Mouse (Mus musculus): ENCODE data around the gene Efcab12. TPM values are rescaled to one million over a fixed set of nuclear protein-coding genes. Genes with fewer than 3 reads are reported as not detected.
A peak's percentile ranks its signal among the peaks of the same experiment; 100 is the strongest.

Efcab12 gene
- total RNA-seq, 2 experiments from 2014 or later: 2.8 to 3.8 TPM

DNA sequence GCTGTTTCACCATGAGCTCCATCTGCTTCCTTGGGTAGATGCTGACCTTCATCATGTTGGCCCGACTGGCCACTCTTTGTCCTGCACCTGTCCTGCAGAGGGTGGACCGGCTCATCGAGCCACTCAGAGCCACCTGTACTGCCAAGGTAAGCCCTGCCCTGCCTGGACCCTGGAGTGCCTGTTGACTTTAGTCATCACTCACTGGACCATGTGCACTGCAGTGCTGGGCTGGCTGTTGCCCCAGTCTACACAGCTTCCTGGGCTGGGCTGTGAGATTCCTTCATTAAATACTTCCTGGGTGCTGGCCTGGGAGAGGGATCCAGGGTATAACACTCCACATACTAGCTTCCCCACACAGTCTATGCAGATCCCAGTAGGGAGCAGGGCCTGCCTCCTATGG is 36.4 kb downstream of the Efcab12 start:
- DNase-seq (ENCODE audit: extremely low spot score in 1 of 2, low spot score in 1 of 2): no peak

DNA sequence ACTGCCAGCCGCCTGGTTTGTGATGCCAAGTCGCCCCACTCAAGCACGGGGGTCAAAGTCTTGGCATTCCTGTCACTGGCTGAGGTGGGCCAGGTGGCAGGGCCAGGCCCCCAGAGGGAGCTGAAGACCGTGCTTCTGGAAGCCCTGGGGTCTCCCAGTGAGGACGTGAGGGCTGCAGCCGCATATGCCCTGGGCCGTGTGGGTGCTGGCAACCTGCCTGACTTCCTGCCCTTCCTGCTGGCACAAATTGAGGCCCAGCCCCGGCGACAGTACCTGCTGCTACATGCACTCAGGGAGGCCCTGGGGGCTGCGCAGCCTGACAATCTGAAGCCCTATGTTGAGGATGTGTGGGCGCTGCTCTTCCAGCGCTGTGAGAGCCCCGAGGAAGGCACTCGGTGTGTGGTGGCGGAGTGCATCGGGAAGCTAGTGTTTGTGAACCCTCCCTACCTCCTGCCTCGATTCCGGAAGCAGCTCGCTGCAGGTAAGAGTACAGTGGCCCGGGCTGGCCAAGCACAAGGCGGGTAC is 45.5 kb downstream of the Efcab12 start:
- DNase-seq (ENCODE audit: extremely low spot score in 1 of 2, low spot score in 1 of 2): no peak

- DNase-seq (ENCODE audit: extremely low spot score in 1 of 2, low spot score in 1 of 2): no peak
Observed at GRCm38 (mm10) chr6:115791842-115792686, 46.1 kb downstream of the Efcab12 start.

DNA sequence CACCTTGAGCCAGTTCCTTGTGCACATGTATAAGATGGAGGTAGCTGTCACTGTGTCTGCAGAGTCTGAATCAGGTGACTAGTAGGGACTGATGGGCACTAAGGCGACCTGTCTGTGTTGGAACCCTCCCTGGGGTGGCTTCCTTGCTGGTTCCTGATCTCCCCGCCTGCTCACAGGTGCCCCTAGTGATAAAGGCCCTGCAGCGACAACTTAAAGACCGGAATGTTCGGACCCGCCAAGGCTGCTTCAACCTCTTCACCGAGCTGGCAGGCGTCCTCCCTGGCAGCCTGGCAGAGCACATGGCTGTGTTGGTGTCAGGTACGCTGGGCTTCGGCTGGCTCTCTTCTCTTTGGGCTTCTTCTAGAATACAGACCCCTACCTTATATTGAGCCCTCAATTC is 47.2 kb downstream of the Efcab12 start:
- no peak for DNase-seq (ENCODE audit: extremely low spot score in 1 of 2, low spot score in 1 of 2)

DNA sequence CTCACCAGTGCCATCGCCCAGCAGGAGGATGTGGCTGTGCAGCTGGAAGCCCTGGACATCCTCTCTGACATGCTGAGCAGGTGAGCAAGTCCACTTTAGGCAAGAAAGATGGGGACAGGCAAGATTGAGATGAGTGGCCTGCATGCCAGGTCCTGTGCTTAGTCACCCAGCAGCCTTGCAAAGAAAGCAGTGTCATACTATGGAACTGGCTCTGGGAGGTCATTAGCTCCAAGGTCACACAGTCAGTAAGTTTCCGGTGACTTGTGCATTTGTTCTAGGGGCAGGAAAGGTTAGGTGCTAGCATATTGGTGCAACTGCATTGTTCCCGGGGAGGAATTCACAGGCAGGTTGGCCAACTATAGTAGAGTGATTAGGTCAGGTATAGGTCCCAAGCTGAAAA is 55.4 kb downstream of the Efcab12 start:
- DNase-seq (ENCODE audit: extremely low spot score in 1 of 2, low spot score in 1 of 2): no peak

GRCm38 (mm10) chr6:115776363-115776762 is 61.8 kb downstream of the Efcab12 start:
- no peak for DNase-seq (ENCODE audit: extremely low spot score in 1 of 2, low spot score in 1 of 2)

DNA sequence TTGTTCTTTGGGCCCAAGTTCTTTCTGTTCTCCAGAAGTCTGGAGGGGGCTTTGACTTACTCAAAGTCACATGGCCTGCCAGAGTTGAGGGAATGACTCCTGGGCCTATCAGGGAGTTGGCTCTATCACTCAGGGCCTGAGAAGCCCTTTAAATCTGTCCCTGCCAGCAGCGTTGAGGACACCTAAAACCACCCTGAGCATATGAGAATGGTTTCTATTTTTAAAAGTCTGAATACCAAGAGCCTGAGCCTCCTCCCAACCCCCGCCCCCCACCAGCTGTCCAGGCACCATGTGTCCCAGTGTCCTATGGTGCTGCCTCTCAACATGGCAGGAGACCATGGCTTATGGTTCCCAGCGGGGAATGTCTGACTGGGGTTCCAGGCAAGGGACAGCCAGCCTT is 62.4 kb downstream of the Efcab12 start:
- no peak for DNase-seq (ENCODE audit: extremely low spot score in 1 of 2, low spot score in 1 of 2)

DNA sequence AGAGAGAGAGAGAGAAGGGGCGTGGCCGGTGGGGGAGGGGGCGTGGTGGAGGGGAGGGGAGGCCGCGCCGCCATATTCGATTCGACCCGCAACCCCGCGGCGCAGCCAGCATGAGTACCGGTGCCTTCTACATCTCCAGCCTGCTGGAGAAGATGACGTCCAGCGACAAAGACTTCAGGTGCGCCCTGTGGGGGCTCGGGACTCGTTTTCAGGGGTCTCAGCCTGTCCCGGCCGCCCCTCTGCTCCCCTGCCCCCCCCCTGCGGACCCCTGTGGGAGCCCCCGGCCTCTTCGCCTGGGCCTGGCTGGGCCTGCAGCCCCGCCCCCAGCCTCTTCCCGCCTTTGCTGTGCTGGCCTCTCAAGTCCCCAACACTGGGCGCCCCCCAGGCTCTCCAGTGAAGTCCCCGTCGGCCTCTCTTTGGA is 63.7 kb downstream of the Efcab12 start, which contains the start of gene Cand2:
Cand2 (plus strand) TSS at position 38 of the 421 bp plus-strand sequence.
- peak; percentile 17 to 37 for DNase-seq (ENCODE audit: extremely low spot score in 1 of 2, low spot score in 1 of 2)

DNA sequence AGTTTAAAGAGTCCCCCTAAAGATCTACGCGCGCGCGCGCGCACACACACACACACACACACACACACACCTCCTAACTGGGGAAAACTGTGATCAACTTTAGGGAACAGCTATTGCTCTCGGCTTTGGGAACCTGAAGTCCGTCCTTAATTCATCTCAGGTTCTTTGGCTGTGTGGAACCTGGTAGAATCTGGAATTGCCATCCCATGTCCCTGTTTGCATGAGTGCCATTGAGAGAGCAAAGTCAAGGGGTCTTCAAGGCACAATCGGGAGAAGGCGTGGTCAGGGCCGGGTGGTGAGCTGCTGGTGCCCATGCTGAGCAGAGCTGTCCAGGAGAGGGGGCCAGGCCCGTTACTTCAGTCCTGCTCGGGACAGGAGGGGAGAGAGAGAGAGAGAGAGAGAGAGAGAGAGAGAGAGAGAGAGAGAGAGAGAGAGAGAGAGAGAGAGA is 64.2 kb downstream of the Efcab12 start:
- DNase-seq (ENCODE audit: extremely low spot score in 1 of 2, low spot score in 1 of 2): no peak

GRCm38 (mm10) chr6:115772604-115773003 is 65.6 kb downstream of the Efcab12 start:
- no peak for DNase-seq (ENCODE audit: extremely low spot score in 1 of 2, low spot score in 1 of 2)

GRCm38 (mm10) chr6:115772201-115772600 is 66.0 kb downstream of the Efcab12 start:
- DNase-seq (ENCODE audit: extremely low spot score in 1 of 2, low spot score in 1 of 2): no peak

DNA sequence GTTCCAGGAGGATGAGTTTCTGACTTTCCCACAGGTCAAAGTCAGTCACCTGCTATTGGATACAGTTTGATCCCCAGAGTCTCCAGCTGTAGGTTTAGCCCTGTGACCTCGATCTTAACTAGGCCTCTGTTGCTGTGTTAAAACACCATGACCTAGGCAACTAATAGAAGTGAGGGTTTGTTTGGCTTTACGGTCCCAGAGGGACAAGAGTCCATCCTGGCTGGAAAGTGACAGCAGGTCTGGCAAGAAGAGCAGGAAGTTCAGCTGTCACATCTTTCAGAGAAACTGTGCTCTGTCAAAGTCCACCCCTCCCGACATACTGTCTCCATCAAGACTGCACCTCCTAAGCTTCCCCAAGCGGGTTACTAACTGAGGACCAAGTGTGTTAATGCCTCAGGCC is 67.4 kb downstream of the Efcab12 start:
- no peak for DNase-seq (ENCODE audit: extremely low spot score in 1 of 2, low spot score in 1 of 2)

GRCm38 (mm10) chr6:115770059-115770670 is 68.0 kb downstream of the Efcab12 start:
- no peak for DNase-seq (ENCODE audit: extremely low spot score in 1 of 2, low spot score in 1 of 2)

GRCm38 (mm10) chr6:115768207-115768606 is 70.0 kb downstream of the Efcab12 start:
- DNase-seq (ENCODE audit: extremely low spot score in 1 of 2, low spot score in 1 of 2): no peak

DNA sequence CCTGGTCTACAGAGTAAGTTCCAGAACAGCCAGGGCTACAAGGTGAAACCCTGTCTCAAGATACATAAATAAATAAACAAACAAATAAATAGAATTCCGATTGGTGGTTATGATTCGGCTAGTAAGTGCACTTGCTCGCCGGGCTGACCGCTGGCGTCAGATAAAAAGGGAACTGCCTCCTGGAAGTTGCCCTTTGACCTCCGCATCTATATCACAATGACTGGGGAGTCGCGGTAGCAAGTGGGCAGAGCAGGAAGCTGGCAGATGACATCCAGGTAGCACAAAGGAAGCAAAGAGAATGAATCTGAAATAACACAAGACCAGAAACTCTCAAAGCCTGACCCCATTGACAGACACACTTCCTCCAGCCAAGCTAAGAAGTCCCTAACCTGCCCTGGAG is 70.9 kb downstream of the Efcab12 start:
- DNase-seq (ENCODE audit: extremely low spot score in 1 of 2, low spot score in 1 of 2): no peak

DNA sequence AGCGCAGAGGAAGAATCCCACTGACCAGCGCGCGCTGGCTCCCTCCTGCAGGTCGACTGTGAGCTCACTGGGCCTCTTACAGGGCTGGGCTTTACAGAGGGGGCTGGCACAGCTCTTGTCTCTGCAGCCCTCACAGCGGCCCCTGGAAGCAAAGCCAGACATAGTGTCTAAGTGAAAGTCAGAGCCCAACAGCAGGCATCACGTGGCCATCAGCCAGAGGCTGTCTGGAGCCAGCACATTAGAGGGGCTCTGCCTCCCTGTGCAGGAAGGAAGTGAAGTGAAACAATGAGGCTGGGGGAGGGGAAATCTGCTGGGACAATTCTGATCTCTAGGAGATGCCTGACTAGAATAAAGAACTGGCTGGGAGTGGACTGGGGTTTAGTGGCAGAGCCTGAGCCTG is 74.0 kb downstream of the Efcab12 start:
- no peak for DNase-seq (ENCODE audit: extremely low spot score in 1 of 2, low spot score in 1 of 2)

DNA sequence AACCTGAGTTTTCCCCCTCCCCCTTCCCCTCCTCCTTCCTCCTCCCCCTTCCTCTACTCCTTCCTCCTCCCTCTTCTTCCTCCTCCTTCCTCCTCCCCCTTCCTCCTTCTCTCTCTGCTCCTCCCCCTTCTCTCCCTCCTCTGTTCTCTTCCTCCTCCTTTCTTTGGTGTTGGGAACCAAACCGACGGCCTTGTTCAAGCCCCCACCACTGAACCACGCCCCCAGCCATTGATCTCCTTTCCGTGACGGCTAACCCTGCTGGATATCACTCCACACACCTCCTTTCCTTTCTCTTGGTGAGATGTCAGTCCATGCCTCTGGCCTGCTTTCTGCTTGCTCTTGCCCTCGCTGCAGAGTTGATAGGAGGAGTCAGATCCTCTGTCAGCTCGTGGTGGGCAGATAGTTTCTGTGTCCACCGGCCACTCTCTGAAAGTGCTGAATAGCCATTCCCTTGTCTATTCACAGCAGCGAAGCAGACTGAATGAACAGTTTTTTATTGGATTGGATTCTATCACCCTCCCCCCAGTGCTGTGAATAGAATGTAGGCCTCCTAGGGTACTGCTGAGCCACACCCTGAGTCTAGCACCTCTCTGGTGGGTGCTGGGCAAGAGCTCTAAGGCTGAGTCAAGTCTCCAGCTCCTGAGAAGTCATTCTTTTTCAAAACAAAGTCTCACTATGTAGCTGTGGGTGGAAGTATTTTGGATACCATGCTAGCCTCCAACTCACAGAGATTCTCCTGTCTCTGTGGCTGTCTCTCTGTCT is 76.0 kb downstream of the Efcab12 start, which contains the start of gene Tmem40:
Tmem40 (minus strand) TSS at position 416 of the 762 bp plus-strand sequence.
- DNase-seq (ENCODE audit: extremely low spot score in 1 of 2, low spot score in 1 of 2): no peak

GRCm38 (mm10) chr6:115760982-115761381 is 77.2 kb downstream of the Efcab12 start:
- no peak for DNase-seq (ENCODE audit: extremely low spot score in 1 of 2, low spot score in 1 of 2)
